Mouse (Mus musculus) adrenal gland, adult (tissue): Measurements from ENCODE around the gene Cstf3.
"Not testable (repeated sequence)": the region's sequence is repeated elsewhere in the genome, so short reads cannot be mapped to it uniquely, and the experiment has no call there.

Source experiments
- DNase-seq, 2 experiments: peaks; one replicate each; pipeline ENCODE4 v3.0.0; 2022 to 2023; ENCODE audit warnings: low spot score in 1 of 2; ENCODE audit not compliant: inconsistent age in 2 of 2

Gene Cstf3

GRCm38 (mm10) chr2:104590068-104590828 lies at the start of gene Cstf3:
Gene Cstf3, plus strand, starts transcription at chr2:104590523.
- peak; percentile 100 for DNase-seq

GRCm38 (mm10) chr2:104556711-104557110 lies 33.6 kb upstream of the Cstf3 start:
- not testable (repeated sequence) for DNase-seq

GRCm38 (mm10) chr2:104557722-104558121 lies 32.6 kb upstream of the Cstf3 start:
- no peak for DNase-seq

- DNase-seq = no peak
These were observed 32.0 kb upstream of the Cstf3 start for GRCm38 (mm10) chr2:104558326-104558725.

GRCm38 (mm10) chr2:104558938-104559337 lies 31.4 kb upstream of the Cstf3 start:
- no peak for DNase-seq

- peak in 1 of 2 experiments; percentile 34 for DNase-seq
These were observed 30.5 kb upstream of the Cstf3 start for GRCm38 (mm10) chr2:104559591-104560380.

- no peak for DNase-seq
These were observed 28.9 kb upstream of the Cstf3 start for GRCm38 (mm10) chr2:104561386-104561785.

GRCm38 (mm10) chr2:104561986-104562532 lies 28.3 kb upstream of the Cstf3 start:
- DNase-seq = no peak

GRCm38 (mm10) chr2:104572066-104572465 lies 18.3 kb upstream of the Cstf3 start:
- no peak for DNase-seq

- no peak for DNase-seq
These were observed 14.1 kb upstream of the Cstf3 start for GRCm38 (mm10) chr2:104576216-104576615.

- DNase-seq = no peak
These were observed 12.3 kb upstream of the Cstf3 start for GRCm38 (mm10) chr2:104578021-104578420.

GRCm38 (mm10) chr2:104578836-104579604 lies 11.3 kb upstream of the Cstf3 start:
- no peak for DNase-seq

- DNase-seq = no peak
These were observed 10.4 kb upstream of the Cstf3 start for GRCm38 (mm10) chr2:104579784-104580446.

GRCm38 (mm10) chr2:104581281-104581879 lies 8.9 kb upstream of the Cstf3 start:
- DNase-seq = no peak

- DNase-seq = no peak
These were observed 7.3 kb upstream of the Cstf3 start for GRCm38 (mm10) chr2:104583032-104583431.

GRCm38 (mm10) chr2:104584226-104584625 lies 6.1 kb upstream of the Cstf3 start:
- no peak for DNase-seq

- peak in 1 of 2 experiments; percentile 38 for DNase-seq
These were observed 4.7 kb upstream of the Cstf3 start for GRCm38 (mm10) chr2:104585645-104586044.

GRCm38 (mm10) chr2:104588552-104588951 lies 1.8 kb upstream of the Cstf3 start:
- DNase-seq = no peak

GRCm38 (mm10) chr2:104590829-104591117 lies 450 bp downstream of the Cstf3 start:
- no peak for DNase-seq

- DNase-seq = peak in 1 of 2 experiments; percentile 67
These were observed 818 bp downstream of the Cstf3 start for GRCm38 (mm10) chr2:104591141-104591540.
